Mouse (Mus musculus) thymus, postnatal 25 days (tissue): ENCODE results near the gene Hao2.

Experiments used
- DNase-seq: peaks from one replicate; pipeline ENCODE4 v3.0.0; 2022

The Hao2 gene

GRCm38 (mm10) chr3:98893057-98893772 is at the start of gene Hao2:
TSS of gene Hao2 (minus strand) at chr3:98893239.
- DNase-seq = no peak

GRCm38 (mm10) chr3:98941601-98942000 is 48.6 kb upstream of the Hao2 start:
- no peak for DNase-seq

- peak; percentile 2 for DNase-seq
Measured at GRCm38 (mm10) chr3:98941066-98941551, 48.1 kb upstream of the Hao2 start.

DNA sequence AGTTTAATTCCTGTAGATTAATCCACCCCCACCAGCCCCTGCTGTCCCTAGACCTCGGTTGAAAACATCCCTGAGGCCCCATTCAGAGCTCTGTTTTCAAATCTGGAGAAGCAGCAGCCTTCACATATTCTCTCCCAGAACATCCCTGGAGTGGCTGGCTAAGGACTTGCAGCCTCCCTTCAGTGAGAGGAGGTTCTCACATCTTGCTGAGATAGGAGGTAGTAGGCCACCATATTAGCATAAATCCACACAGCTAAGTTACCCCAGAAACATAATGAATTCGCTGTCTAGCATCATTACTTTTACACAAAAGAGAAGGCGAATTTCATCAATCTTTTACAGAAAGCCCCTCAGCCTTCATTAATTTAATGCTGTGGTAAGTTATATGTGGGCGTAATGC is 47.2 kb upstream of the Hao2 start:
- no peak for DNase-seq

DNA sequence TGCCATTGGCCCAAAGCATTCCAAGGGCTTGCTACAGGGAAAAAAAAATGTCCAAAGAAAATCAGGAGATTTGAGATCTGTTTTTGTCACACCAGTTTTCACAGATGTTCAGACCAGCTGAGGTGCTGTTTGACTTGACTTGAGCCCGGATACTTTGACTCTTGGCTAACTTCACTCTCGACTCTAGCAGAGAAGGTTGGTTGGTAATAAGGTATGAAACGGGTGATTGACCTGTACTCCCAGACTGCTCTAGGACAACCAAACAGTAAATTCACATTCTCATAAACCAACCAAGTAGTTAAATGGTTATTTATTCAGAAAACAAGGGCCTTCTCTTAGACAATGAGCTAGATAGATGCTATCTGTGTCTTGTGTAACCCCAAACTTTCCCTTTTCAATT is 43.4 kb upstream of the Hao2 start:
- no peak for DNase-seq

- DNase-seq = no peak
Measured at GRCm38 (mm10) chr3:98934601-98935000, 41.6 kb upstream of the Hao2 start.

DNA sequence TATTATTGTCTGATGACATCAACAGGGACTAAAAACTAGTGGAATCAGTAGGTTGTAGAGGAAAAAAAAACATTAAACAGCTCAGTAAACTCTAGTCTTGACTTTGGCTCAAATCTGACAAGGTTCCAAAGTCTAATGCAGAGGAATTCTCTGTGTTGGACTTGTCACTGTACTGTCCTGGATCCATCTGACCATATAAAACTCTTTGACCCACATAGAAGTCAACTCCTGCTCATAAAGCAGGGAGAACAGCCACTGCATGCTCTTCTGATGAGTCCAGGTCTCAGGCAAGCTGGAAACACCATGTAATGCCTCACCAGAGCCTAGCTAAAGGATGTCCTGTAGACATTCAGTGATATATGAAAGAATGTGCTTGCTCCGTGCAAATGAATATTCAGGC is 41.0 kb upstream of the Hao2 start:
- DNase-seq = no peak

- no peak for DNase-seq
Measured at GRCm38 (mm10) chr3:98932421-98932820, 39.4 kb upstream of the Hao2 start.

GRCm38 (mm10) chr3:98931836-98932235 is 38.8 kb upstream of the Hao2 start:
- no peak for DNase-seq

DNA sequence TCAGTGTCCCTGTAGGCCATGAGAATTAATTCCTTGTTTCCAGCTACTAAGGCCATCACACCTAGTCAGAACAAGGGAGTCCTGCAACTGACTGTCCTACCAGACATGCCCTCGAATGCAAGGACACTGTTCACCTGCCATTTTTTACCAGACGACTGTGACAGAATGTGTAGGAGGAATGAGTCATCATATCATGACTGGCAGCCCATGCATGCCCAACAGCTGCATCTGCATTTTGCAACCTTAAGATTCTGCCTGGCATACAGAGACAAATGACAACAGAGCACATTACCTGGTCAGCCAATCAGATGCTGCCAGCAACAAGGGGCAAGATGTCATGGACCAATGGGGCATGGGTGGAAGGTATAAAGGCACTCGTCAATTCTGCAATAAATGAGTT is 27.4 kb upstream of the Hao2 start:
- DNase-seq = no peak

DNA sequence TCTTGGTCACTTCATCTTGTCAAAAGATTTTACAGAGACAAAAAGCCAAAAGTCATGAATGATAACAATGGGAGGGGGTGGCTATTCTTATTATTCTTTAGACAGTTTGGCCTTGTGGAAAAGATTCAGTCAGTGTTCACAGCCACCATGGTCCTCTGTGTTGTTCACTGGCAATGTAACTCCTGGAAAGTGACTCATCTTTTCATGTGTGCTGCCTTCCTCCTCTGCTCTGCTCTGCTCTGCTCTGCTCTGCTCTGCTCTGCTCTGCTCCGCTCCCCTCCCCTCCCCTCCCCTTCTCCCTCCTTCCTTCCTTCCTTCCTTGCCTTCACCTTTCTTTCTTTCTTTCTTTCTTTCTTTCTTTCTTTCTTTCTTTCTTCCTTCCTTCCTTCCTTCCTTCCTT is 24.2 kb upstream of the Hao2 start:
- DNase-seq = no peak

GRCm38 (mm10) chr3:98916856-98917255 is 23.8 kb upstream of the Hao2 start:
- no peak for DNase-seq

DNA sequence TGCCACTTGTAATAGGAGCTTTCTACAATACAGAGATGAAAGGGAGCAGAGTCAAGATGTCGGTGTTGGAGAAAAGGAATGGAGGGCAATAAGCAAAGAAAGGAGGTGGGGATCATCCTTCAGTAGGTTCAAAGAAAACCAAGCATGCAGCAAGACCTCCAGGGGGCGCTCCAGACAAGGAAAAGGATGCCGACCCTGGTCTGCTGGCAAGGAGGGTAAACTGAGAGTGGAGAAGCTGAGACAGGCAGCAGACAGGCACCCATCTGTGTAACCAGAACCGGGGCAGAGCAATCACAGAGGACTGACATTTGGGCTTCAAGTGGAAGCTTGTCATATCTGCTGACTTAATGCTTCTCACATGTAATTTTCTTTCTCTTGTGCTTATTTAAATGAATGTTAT is 22.6 kb upstream of the Hao2 start:
- peak; percentile 36 for DNase-seq

DNA sequence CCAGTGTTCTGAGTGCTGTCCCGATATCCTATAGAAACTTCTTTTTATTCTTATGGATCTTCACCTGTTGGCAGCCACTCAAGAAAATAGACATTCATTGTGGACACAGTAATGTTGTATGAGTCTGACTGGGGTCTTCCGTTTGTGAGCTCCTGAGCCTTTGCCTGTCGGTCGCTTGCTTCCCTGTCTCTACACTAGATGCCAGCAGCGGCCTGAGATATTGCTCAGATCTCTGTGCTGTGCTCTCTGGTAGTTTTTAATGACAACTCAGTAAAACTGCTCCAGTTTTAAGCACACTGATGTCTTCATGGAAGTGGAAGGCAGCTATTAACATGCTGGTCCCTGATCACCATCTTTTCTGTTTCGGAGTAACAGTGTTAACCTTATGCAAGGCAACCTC is 20.6 kb upstream of the Hao2 start:
- no peak for DNase-seq

- no peak for DNase-seq
Measured at GRCm38 (mm10) chr3:98897606-98898005, 4.6 kb upstream of the Hao2 start.

- DNase-seq = no peak
Measured at GRCm38 (mm10) chr3:98895071-98895601, 2.1 kb upstream of the Hao2 start.

DNA sequence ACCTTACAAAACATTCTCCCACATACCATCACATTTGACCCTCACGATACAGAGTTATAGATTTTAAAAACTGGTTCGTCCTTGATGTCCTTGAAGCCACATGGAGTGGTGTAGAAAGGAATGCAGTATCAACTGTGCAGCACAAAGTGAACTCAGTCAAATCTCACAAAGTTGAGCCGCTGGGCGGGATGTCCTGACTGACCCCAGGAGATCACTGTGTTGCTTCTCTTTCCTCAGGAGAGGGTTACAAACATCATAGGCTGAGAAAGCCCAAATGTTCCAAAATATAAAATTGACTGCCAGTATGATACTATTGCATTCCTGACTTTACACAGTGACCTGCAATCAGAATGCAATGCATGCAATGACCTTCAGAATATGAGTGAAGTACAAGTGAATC is 2.6 kb downstream of the Hao2 start:
- DNase-seq = no peak

- no peak for DNase-seq
Measured at GRCm38 (mm10) chr3:98888206-98888605, 4.8 kb downstream of the Hao2 start.

DNA sequence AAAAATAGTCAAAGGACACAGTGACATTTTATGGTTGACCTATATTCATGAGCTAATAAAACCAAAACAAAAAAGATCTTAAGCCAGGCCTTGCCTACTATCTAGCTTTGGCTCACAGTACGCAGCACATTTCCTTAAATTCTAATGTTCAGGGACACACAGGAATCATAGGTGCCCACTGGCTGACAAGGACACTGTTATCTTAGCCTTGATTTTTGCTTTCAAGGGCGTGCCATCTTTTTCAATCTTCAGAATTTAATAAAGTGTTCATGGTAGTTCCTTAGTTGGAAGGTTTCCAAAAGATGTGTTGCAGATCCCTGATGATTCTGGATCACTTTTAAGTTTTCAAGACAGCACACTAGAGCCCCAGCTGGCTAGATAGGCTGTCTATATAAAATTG is 12.2 kb downstream of the Hao2 start:
- no peak for DNase-seq

DNA sequence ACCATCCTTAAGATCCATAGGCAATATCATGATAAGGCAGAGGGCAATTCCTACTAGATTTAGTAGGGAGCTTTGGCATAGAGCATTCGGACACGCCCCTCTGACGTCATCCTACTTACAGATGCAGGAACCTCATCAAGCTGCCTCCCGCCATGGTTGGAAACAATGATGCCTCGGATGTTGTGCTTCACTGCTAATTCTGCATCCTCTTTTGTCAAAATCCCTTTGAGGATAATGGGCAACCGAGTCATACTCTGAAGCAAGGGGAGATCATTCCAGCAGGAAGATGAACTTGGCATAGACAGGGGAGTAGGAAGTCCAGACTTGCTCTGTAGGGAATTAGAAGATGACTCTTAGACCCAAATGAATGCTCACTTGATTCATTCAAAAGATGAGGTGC is 12.8 kb downstream of the Hao2 start:
- no peak for DNase-seq

GRCm38 (mm10) chr3:98868219-98868618 is 24.8 kb downstream of the Hao2 start:
- DNase-seq = no peak

DNA sequence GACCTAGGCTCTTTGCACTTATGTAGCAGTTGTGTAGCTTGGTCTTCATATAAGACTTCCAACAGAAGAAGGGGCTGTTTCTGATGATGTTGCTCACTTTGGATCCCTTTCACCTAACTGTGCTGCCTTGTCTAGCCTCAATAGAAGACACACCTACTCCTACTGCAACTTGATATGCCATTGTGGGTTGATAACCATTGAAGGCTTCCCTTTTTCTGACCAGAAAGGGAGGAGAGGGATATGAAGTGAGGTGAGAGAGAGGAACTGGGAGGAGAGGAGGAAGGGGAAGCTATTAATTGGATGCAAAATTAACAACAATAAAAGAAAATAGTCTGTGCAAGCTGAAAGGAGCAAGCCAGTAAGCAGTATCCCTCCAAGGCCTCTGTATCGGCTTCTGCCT is 30.2 kb downstream of the Hao2 start:
- no peak for DNase-seq

DNA sequence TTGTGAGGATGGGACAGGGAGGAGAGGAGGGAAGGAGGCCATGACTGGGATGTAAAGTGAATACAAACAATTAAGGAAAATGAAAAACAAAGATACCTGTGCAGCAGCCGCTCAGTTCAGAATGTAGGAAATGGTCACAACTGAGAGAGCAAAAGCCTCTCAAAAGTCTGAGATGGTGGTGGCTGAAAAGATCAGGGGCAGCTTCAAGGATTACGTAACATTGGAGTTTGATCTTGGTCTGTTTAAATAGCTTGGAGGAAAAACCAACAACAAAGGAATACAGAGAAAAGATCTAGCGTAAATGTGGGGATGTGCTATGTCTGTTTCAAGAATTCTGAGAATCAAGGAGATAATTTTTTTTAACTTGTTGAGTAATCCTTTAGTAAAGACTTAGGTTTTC is 33.5 kb downstream of the Hao2 start, which contains the start of gene Hsd3b1:
Hsd3b1 (minus strand) TSS at position 219 of the 400 bp plus-strand sequence.
- DNase-seq = no peak

GRCm38 (mm10) chr3:98858051-98858450 is 35.0 kb downstream of the Hao2 start:
- DNase-seq = no peak

DNA sequence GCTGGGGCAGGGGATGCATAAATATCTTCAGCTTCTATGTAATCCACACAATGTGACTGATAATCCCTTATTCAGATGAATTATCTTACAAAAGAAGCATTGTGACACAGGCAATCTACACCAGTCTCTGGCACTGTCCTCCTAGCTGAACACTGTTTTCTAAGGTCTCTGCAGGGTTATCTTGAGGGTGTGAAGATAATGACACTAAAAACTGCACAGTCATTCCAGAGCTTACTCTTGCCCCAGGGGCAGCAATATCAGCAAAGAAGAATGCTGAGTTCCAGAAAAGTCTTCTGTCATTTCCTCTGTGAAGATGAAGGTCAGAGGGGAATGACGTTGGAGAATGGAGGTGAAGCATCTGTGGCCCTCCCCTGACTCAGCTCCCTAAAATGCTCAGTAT is 36.1 kb downstream of the Hao2 start:
- DNase-seq = no peak
